Mouse (Mus musculus) embryo, embryonic 11 days (tissue): ENCODE measurements around the gene Gm20767.
A peak's percentile ranks its signal among the peaks of the same experiment; 100 is the strongest.
"Not testable (repeated sequence)": the region's sequence is repeated elsewhere in the genome, so short reads cannot be mapped to it uniquely, and the experiment has no call there.

Experiments used
- DNase-seq: peaks from one replicate; pipeline ENCODE4 v3.0.0-alpha.2; 2015

The Gm20767 gene

GRCm38 (mm10) chr13:120139946-120140345, at the start of gene Gm20767:
Gm20767 (plus strand) TSS chr13:120140246.
- not testable (repeated sequence) for DNase-seq

GRCm38 (mm10) chr13:120092950-120093349, 47.1 kb upstream of the Gm20767 start:
- DNase-seq: not testable (repeated sequence)

GRCm38 (mm10) chr13:120096241-120096937, 43.7 kb upstream of the Gm20767 start:
- DNase-seq: peak; percentile 4

GRCm38 (mm10) chr13:120096938-120097256, 43.1 kb upstream of the Gm20767 start:
- DNase-seq: not testable (repeated sequence)

GRCm38 (mm10) chr13:120099327-120099726, 40.7 kb upstream of the Gm20767 start:
- not testable (repeated sequence) for DNase-seq

- DNase-seq: not testable (repeated sequence)
These were observed 33.5 kb upstream of the Gm20767 start for GRCm38 (mm10) chr13:120106504-120106903.

- not testable (repeated sequence) for DNase-seq
These were observed 33.0 kb upstream of the Gm20767 start for GRCm38 (mm10) chr13:120107000-120107399.

GRCm38 (mm10) chr13:120142348-120142747, 2.3 kb downstream of the Gm20767 start:
- not testable (repeated sequence) for DNase-seq

GRCm38 (mm10) chr13:120149660-120150407, 9.8 kb downstream of the Gm20767 start:
- DNase-seq: not testable (repeated sequence)

GRCm38 (mm10) chr13:120150589-120150988, 10.5 kb downstream of the Gm20767 start:
- not testable (repeated sequence) for DNase-seq

GRCm38 (mm10) chr13:120168301-120168700, 28.3 kb downstream of the Gm20767 start:
- DNase-seq: not testable (repeated sequence)

GRCm38 (mm10) chr13:120172133-120172532, 32.1 kb downstream of the Gm20767 start, which contains the start of gene Gm21818:
Gm21818 (plus strand) TSS chr13:120172433.
- not testable (repeated sequence) for DNase-seq

- not testable (repeated sequence) for DNase-seq
These were observed 56.3 kb downstream of the Gm20767 start for GRCm38 (mm10) chr13:120196189-120196821.
